Mouse (Mus musculus) 3134 (cell line): ENCODE data around the gene Gpr161.
"Not testable (repeated sequence)": the region's sequence is repeated elsewhere in the genome, so short reads cannot be mapped to it uniquely, and the experiment has no call there.

Experiments used
- DNase-seq: peaks from one replicate; pipeline ENCODE4 v3.0.0-alpha.2; 2011; ENCODE audit warnings: low spot score; ENCODE audit not compliant: insufficient read length; ENCODE audit errors: extremely low read depth

Gpr161 gene

GRCm38 (mm10) chr1:165308180-165308579 is 12.6 kb downstream of the Gpr161 start:
- no peak for DNase-seq

GRCm38 (mm10) chr1:165316361-165316760 is 20.8 kb downstream of the Gpr161 start:
- no peak for DNase-seq

- DNase-seq: peak; percentile 50
Observed at GRCm38 (mm10) chr1:165320141-165320934, 24.7 kb downstream of the Gpr161 start.

GRCm38 (mm10) chr1:165321393-165321861 is 25.8 kb downstream of the Gpr161 start:
- DNase-seq: no peak

GRCm38 (mm10) chr1:165321891-165322290 is 26.3 kb downstream of the Gpr161 start:
- no peak for DNase-seq

GRCm38 (mm10) chr1:165322934-165323333 is 27.3 kb downstream of the Gpr161 start:
- no peak for DNase-seq

GRCm38 (mm10) chr1:165327370-165327769 is 31.8 kb downstream of the Gpr161 start:
- DNase-seq: no peak

GRCm38 (mm10) chr1:165327831-165328230 is 32.2 kb downstream of the Gpr161 start:
- no peak for DNase-seq

GRCm38 (mm10) chr1:165328384-165329289 is 33.0 kb downstream of the Gpr161 start:
- DNase-seq: not testable (repeated sequence)

- DNase-seq: no peak
Observed at GRCm38 (mm10) chr1:165330859-165331258, 35.3 kb downstream of the Gpr161 start.

GRCm38 (mm10) chr1:165332797-165333196 is 37.2 kb downstream of the Gpr161 start:
- DNase-seq: no peak

GRCm38 (mm10) chr1:165342126-165342525 is 46.5 kb downstream of the Gpr161 start:
- DNase-seq: no peak

GRCm38 (mm10) chr1:165344453-165344852 is 48.9 kb downstream of the Gpr161 start:
- DNase-seq: no peak

GRCm38 (mm10) chr1:165348627-165349026 is 53.0 kb downstream of the Gpr161 start:
- no peak for DNase-seq

GRCm38 (mm10) chr1:165356347-165356746 is 60.8 kb downstream of the Gpr161 start:
- no peak for DNase-seq

- DNase-seq: no peak
Observed at GRCm38 (mm10) chr1:165363271-165363670, 67.7 kb downstream of the Gpr161 start.

GRCm38 (mm10) chr1:165365057-165365456 is 69.5 kb downstream of the Gpr161 start:
- DNase-seq: no peak

GRCm38 (mm10) chr1:165370990-165371389 is 75.4 kb downstream of the Gpr161 start:
- no peak for DNase-seq

GRCm38 (mm10) chr1:165373839-165374238 is 78.2 kb downstream of the Gpr161 start:
- no peak for DNase-seq
